Mouse (Mus musculus) neutrophil, adult 5-6 weeks (primary cell): ENCODE data around the gene Icam4. TPM values are rescaled to one million over a fixed set of nuclear protein-coding genes. Genes with fewer than 3 reads are reported as not detected.
A peak's percentile ranks its signal among the peaks of the same experiment; 100 is the strongest.
"Not testable (repeated sequence)": the region's sequence is repeated elsewhere in the genome, so short reads cannot be mapped to it uniquely, and the experiment has no call there.

Experiments
- ATAC-seq: fragments of 151-379, 151-347 bp; 2 replicates; pipeline ENCODE4 v1.8.0; 2017; ENCODE audit warnings: mild to moderate bottlenecking, moderate TSS enrichment; ENCODE audit not compliant: insufficient number of reproducible peaks, poor library complexity, low FRiP score, severe bottlenecking; ENCODE audit errors: extremely low read depth
- total RNA-seq: library from RNA; stranded (forward); fragments of 200-1000 nt; gene quantifications from 2 replicates; pipeline ENCODE4 v1.2.3, GENCODE M21; 2017

The Icam4 gene
- total RNA-seq, 1 experiment from 2014 or later: not detected

DNA sequence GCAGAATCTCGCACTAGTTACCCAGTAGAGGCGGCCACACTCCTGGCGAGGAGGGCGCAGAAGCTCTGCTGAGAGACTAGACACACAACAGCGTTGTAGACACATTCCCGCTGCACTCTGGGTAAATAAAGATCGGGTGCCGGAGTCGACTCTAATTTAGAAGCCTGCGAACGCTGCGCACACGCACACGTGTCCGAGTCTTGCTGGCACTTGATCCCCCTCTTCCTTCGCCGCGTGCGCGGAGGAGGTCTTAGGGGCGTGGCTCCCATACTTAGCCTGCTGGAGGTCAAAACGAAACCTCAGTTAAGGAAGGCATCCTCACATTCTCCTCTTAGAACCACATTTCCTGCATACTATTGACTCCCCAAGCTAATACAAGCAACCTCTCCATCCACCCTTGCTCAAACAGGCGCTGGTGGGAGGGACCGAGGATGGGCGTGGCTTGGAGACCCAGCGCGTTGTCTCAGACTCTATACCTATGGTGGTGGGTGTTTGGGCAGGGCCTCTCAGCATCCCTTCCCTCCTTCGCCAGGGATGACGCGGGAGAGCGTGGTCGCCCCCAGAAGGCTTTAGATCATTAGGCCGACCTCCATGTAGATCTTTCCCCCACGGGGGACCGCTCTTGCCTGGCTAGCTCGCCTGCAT lies 2.2 kb downstream of the Icam4 start:
- ATAC-seq: peak; percentile 4; the same call in 1 of the 2 replicates

DNA sequence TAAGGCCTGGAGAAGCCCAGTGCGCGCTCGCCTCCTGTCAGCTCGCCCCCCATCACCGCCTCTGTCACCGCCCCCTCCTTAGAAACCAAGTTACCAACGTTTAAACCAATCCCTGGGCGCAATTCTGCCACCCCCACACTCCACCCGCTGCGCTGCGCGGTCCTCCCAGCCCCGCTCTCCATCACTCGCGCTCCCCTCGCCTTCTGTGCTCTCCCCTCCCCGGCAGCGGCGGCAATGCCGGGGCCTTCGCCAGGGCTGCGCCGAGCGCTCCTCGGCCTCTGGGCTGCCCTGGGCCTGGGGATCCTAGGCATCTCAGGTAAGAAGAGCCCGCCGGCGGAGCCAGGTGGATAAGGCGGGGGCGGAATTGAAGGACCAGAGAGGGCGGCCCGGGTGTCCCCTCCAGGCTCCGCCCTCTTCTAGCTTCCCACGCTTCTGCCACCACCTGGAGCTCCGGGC lies 2.8 kb downstream of the Icam4 start, which contains the start of gene Icam5:
TSS of gene Icam5 (plus strand) at position 178 of the 456 bp plus-strand sequence.
- no peak for ATAC-seq

DNA sequence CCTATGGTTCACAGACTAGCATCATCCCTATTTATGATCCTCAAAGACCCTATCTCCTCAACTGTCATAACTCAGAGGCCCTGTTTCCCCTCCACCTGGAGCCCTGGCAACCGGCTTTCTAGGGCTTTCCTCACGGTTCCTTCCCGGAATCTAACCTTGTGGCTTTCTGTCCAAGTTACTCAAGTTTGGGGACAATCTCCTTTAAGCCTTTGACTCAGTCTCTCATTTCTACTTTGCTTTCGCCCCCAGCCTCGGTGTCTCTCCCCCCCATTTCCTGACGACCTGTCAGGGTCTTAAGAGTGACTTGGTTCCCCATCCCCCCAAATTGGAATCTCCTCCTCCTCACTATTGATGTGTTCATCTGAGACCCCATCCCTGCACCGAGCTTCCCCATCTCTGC lies 3.3 kb downstream of the Icam4 start:
- ATAC-seq: no peak

DNA sequence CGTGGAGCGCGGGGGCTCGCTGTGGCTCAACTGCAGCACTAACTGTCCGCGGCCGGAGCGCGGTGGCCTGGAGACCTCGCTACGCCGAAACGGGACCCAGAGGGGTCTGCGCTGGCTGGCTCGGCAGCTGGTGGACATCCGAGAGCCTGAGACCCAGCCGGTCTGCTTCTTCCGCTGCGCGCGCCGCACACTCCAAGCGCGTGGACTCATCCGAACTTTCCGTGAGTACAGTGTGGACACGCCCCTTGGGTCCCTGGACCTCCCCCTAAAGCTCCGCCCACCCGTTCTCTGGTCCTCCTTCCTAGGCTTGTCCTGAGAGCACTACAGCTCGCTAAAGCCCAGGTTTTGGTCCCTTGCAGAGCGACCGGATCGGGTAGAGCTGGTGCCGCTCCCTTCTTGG lies 4.0 kb downstream of the Icam4 start:
- peak; percentile 38; the same call in 1 of the 2 replicates for ATAC-seq

DNA sequence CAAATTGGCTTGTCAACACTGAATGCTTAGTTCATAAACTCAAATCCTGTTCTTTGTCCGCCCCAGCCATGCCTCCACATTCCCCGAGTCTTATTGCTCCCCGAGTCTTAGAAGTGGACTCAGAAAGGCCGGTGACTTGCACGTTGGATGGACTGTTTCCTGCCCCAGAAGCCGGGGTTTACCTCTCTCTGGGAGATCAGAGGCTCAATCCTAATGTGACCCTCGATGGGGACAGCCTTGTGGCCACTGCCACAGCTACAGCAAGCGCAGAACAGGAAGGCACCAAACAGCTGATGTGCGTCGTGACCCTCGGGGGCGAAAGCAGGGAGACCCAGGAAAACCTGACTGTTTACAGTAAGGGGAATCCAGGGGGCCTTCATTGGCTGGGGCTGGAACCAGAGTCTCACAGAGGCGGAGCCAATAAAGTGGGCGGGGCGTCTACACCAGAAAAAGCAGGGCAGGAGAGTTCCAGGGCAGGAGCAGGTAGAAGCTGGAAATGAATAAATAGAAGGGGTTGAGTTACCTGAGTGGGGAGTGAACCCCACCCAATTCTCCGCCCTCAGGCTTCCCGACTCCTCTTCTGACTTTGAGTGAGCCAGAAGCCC lies 5.4 kb downstream of the Icam4 start:
- no peak for ATAC-seq

DNA sequence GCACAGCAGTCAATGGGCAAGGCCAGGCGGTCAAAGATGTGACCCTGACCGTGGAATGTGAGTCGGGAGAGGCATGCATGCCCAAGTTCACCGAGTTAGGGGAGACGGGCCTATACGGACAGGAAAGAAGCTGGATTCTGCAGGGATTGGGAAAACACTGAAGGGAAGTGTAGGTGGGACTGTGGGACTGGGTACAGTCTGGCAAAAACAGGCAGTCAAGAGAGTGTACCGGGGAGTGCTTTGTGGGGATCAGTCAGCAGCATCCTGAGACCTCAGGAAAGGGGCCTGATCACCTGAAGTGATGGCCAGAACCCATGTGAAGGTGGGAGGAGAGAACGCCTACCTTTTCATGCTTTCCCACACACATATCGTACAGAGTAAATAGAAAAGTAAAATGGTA lies 6.4 kb downstream of the Icam4 start:
- ATAC-seq: no peak

DNA sequence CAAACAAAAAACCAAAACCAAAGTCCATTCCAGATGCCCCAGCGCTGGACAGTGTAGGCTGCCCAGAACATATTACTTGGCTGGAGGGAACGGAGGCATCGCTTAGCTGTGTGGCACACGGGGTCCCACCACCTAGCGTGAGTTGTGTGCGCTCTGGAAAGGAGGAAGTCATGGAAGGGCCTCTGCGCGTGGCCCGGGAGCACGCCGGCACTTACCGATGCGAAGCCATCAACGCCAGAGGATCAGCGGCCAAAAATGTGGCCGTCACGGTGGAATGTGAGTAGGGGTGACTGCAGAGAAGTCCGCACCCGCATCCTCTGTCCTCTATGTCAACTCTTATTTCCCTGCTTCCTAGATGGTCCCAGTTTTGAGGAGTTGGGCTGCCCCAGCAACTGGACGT lies 7.0 kb downstream of the Icam4 start:
- ATAC-seq: no peak

DNA sequence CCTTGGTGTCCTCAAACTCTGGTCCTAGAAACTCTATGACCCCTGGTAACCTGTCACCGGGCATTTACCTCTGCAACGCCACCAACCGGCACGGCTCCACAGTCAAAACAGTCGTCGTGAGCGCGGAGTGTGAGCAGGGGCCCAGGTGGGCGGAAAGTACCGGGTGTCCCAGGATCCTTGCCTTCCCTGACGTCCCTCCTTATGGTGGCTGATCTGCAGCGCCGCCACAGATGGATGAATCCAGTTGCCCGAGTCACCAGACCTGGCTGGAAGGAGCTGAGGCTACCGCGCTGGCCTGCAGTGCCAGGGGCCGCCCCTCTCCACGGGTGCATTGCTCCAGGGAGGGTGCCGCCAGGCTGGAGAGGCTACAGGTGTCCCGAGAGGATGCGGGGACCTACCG lies 7.5 kb downstream of the Icam4 start:
- no peak for ATAC-seq

DNA sequence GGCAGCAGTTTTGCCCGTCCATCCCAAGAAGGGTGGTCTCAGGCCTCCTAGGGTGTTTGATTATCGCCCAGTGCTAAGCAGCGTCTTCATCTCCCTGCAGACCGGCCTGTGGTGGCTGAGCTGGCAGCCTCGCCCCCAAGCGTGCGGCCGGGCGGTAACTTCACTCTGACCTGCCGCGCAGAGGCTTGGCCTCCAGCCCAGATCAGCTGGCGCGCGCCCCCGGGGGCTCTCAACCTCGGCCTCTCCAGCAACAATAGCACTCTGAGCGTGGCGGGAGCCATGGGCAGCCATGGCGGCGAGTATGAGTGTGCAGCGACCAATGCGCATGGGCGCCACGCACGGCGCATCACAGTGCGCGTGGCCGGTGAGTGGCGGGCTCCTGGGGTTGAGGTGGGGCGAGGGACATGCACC lies 8.3 kb downstream of the Icam4 start:
- ATAC-seq: no peak

DNA sequence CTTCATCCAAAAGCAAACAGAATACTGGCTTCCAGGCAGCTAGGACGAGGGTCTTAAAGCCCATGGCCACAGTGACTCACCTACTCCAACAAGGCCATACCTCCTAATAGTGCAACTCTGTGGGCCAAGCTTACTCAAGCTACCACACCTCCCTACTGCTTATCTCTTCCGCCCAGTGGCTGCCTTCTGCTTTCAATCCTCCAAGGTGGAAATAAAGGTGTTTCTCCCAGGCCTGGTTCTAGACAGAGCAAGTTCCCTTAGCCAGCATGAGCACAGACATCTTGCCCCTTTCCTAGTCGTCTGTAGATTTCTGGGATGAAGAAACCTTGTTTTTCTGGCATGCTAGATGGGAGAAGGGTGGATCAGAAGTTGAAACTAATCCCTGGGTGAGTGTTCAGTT lies 10.6 kb downstream of the Icam4 start:
- ATAC-seq: no peak

DNA sequence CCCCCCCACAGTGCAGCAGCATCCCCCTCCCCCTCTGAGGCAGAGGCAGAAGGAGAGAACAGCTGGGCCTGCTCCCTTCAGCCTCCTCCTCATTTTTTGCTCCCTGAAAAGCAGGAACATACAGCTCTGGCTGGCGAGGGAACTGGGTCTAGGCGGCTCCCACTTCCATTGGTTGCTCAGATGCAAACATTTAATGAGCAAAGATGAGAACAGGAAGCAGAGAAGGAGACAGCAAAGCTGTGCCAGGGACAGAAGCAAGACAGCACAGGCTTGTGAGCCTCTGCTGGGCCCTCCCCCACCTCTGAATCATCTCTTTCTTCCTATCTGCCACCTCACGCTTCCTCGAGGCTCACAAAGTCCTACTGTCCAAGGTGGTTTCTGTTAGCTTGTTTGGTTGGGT lies 12.1 kb downstream of the Icam4 start:
- ATAC-seq: no peak

DNA sequence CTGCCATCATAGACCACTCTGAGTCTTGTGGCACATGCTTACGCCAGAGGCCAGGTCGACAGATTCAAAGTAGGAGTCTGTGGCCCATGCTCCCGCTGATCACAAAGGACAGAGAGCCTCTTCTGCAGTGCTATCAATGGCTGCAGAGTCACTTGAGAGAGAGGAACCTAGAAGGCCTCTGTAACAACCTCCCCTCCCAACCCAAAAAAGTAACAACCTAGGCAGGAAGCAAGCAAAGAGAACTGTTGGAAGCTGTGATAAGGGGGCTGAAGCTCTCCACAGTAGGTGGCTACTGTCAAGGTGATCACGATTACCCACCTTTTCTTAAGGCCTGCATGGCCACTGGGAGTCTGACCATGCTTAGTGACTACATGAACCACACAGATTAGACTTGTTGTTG lies 14.4 kb downstream of the Icam4 start:
- ATAC-seq: no peak

DNA sequence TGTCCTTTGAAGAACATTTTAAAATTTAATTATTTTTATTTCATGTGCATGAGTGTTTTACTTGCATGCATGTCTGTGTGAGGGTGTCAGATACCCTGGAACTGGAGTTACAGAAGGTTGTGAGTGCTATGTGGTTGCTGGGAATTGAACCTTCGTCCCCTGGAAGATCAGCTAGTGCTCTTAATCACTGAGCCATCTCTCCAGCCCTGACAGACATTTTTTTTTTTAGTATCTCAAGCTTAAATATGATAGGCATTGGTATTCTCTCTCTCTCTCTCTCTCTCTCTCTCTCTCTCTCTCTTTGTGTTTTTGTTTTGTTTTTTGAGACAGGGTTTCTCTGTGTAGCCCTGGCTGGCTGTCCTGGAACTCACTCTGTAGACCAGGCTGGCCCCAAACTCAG lies 15.6 kb downstream of the Icam4 start:
- ATAC-seq: not testable (repeated sequence)

DNA sequence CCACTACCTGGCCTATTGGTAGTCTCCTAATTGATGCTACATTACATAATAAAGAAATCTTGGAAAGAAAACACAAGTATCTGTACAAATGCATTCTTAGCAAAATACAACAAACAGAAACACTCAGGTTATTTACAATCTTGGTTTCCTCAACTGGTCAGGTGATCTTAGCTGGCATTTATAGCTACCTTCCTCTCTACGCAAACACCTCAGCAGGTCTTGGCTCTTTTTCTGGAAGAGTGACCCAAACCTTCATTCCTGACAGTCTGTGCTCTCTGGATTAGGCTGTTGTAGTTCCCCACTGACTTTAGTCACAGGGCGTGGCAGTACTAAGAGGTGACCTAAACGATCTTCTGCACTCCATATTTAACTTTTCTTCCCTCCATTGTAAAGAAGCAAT lies 16.1 kb downstream of the Icam4 start:
- no peak for ATAC-seq

DNA sequence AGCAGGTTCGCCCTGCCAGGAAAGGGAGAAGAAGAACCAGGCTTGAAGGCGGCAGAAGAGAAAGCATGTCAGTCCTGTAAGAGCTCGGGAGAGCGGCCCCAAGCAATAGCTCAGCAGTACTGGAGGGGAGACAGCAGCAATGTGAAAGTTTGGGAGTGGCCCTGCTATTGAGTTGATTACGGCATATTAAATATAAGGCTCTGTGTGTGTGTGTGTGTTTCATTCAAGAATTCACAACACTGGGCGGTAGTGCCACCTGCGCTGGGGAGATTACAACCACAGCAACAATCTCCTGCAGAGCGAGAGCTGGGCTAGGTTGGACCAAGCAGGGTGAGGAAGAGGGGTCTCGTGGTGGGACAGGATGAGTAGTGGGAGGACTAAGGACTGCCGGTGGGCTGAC lies 22.4 kb downstream of the Icam4 start:
- ATAC-seq: no peak

DNA sequence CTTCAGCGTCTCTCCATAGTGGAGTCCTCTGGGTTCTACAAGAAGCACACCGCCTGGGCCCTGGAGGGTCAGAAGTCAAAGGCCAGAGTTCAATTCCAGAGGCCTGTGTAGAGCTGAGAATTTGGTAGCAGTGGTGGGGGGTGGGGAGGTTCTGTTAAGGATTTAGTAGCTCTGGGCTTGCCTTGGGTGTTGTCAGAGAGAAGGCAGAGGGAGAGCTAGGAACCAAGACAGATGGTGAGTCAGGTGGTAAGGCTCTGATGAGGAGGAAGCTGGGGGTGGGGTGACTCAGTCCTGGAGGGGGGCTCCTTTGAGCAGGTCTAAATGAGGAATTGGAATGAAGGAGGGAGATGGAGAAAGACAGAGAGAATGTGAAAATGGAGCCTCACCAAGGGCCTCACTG lies 33.8 kb downstream of the Icam4 start:
- no peak for ATAC-seq

DNA sequence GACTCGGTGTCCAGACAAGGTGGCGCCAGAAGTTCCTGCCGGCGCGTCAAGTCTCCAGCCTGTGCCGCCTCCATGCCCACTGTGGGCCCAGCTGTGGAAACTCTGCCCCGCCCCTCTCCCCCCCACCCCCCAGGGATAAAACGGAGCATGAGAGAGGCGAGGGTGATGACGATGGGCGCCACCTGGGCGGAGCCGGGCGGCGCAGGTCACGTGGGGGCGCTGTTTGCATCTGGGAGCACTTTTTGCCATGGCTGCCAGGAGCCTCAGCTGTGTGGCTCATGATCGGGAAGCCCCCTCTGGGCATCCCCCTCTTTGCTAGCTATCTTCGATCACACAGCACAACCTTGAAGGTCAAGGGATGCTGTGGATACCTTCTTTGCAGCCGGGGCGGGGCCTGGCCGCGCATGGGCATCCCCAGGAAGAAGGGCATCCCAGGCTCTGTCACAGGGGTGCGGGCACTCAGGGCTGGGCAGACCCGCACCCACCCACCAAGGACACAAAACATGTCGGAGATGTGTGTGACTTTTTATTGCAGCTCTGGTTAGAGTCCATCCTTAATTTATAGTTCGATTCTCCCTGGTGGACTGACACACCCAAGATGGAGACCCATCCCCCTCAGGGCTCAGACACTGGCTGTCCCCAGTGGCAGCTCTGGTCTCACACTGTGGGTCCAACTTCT lies 38.0 kb downstream of the Icam4 start, which contains the start of gene Zglp1:
TSS of gene Zglp1 (minus strand) at position 88 of the 679 bp plus-strand sequence.
- ATAC-seq: no peak

DNA sequence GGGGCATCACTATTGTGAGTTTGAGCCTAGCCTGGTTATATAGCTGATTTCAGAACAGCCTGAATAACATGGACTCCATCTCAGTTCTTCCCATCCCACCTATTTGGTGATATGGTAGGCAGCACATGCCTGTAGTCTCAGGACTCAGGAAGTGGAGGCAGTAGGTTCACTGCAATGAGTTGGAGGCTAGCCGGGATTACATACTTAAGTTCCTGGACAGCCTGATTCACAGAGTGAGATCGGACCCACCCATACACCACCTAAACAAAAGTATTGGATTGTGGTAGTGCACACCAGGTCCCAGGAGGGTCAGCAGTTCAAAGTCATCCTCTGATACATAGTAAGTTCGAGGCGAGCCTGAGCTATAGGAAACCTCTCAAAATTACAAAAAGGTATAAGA lies 43.5 kb downstream of the Icam4 start:
- no peak for ATAC-seq

DNA sequence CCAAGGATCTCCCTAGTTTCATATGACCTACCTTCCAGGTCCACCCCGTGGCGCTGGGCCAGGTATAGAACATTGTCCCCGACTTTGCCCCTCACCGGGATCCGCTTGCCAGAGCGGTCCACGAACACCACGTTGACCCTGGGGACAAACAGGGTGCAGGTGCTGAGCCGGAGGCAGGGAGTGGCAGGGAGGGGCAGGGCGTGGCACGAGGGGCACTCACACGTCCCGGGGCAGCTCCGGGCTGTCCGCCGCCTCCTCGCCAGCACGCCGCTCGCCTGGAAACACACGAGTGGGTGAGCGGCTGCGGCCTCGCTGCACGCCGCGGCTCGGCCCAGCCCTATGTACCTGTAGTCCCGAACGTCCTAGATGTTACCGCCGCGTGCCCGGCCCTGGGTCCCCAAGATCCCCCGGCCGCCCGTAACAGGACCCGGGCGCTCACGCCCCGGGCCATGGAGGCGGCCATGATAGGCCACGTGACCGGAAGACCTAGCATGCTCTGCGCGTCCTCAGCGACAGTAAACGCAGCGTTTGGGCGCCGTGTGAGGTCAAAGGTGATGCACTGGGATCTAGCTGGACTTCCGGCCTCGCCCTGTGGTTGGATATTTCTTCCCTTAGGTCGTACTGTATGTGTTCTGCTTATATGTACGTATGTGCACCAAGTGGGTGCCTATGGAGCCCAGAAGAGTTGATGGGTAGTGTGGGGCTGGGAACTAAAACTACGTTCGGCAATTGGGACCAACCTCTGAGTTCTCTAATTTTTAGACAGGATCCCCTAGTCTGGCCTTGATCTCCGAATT lies 44.1 kb downstream of the Icam4 start, which contains the start of the genes Gm49373 and Fdx1l:
TSS of gene Gm49373 (minus strand) at position 53 of the 797 bp plus-strand sequence.
TSS of gene Fdx1l (minus strand) at position 571 of the 797 bp plus-strand sequence.
- peak; percentile 86 for ATAC-seq
